Mouse (Mus musculus) ES-Bruce4 (cell line): ENCODE data around the gene Soga3.

Experiments used
- CTCF ChIP-seq: IDR thresholded peaks from one replicate; pipeline ENCODE4 v1.8.1; 2011; ENCODE audit warnings: low read depth, low read length
- EP300 ChIP-seq: IDR thresholded peaks from 2 replicates; pipeline ENCODE4 v1.6.1; 2011; ENCODE audit warnings: low read depth, low read length; ENCODE audit not compliant: insufficient read depth
- POLR2A ChIP-seq: IDR thresholded peaks from one replicate; pipeline ENCODE4 v1.8.1; 2011; ENCODE audit warnings: low read length; ENCODE audit not compliant: insufficient read depth

- TF ChIP-seq CTCF (no peak), POLR2A (no peak), EP300 (no peak)
Measured at GRCm38 (mm10) chr10:29199835-29200234, 56.2 kb downstream of the Soga3 start.
